Mouse (Mus musculus) embryonic fibroblast, embryonic 13.5 days (primary cell): ENCODE measurements around the gene Shank1. TPM values are rescaled to one million over a fixed set of nuclear protein-coding genes. Genes with fewer than 3 reads are reported as not detected.
A peak's percentile ranks its signal among the peaks of the same experiment; 100 is the strongest.

Source experiments
- H3K27ac ChIP-seq: 2 replicates; pipeline ENCODE4 v1.5.1; 2012; ENCODE audit warnings: low read length, control low read depth, inconsistent platforms; ENCODE audit not compliant: insufficient read depth
- H3K4me1 ChIP-seq: 2 replicates; pipeline ENCODE4 v1.6.1; 2011; ENCODE audit warnings: low read length; ENCODE audit not compliant: control insufficient read depth, insufficient read depth
- H3K4me3 ChIP-seq: 2 replicates; pipeline ENCODE4 v1.5.1; 2011; ENCODE audit warnings: mild to moderate bottlenecking, control low read depth, low read length; ENCODE audit not compliant: insufficient read depth
- CTCF ChIP-seq: IDR thresholded peaks from 2 replicates; pipeline ENCODE4 v1.5.1; 2011; ENCODE audit warnings: mild to moderate bottlenecking, control low read depth, low read length, moderate library complexity, borderline replicate concordance; ENCODE audit not compliant: insufficient read depth
- POLR2A ChIP-seq: IDR thresholded peaks from 2 replicates; pipeline ENCODE4 v1.6.1; 2011; ENCODE audit warnings: low read depth, mild to moderate bottlenecking, control low read depth, low read length, moderate library complexity
- polyA plus RNA-seq: library from polyadenylated mRNA; stranded (reverse); fragments of >200 nt; gene quantifications from 2 replicates; pipeline ENCODE4 v1.2.4, GENCODE M21; 2011; ENCODE audit warnings: low read depth; ENCODE audit not compliant: missing spikeins, insufficient read length

Gene Shank1
- polyA plus RNA-seq, 1 experiment = 2.6 TPM

DNA sequence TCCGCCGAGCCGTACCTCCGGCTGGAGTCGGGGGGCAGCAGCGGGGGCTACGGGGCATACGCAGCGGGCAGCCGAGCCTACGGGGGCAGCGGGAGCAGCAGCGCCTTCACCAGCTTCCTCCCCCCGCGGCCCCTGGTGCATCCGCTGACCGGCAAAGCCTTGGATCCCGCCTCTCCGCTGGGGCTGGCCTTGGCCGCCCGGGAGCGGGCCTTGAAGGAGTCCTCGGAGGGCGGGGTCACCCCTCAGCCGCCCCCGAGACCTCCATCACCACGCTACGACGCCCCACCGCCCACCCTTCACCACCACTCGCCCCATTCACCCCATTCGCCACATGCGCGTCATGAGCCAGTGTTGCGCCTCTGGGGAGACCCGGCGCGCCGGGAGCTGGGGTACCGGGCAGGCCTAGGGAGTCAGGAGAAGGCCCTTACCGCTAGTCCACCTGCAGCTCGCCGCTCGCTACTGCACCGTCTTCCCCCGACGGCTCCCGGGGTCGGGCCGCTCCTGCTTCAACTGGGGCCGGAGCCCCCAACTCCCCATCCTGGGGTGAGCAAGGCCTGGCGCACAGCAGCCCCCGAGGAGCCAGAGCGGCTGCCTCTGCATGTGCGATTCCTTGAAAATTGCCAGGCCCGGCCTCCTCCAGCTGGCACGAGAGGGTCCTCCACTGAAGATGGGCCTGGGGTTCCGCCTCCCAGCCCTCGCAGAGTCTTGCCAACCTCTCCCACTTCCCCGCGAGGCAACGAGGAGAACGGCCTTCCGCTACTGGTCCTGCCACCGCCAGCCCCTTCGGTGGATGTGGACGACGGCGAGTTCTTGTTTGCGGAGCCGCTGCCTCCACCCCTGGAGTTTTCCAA is 42.9 kb downstream of the Shank1 start:
- Histone ChIP-seq H3K4me1 (peaks cover 2% of the 10 kb centered on the region; the same call in 1 of the 2 replicates), H3K4me3 (no peak overlapping the region), H3K27ac (no peak overlapping the region)
- TF ChIP-seq CTCF (no peak), POLR2A (no peak)

DNA sequence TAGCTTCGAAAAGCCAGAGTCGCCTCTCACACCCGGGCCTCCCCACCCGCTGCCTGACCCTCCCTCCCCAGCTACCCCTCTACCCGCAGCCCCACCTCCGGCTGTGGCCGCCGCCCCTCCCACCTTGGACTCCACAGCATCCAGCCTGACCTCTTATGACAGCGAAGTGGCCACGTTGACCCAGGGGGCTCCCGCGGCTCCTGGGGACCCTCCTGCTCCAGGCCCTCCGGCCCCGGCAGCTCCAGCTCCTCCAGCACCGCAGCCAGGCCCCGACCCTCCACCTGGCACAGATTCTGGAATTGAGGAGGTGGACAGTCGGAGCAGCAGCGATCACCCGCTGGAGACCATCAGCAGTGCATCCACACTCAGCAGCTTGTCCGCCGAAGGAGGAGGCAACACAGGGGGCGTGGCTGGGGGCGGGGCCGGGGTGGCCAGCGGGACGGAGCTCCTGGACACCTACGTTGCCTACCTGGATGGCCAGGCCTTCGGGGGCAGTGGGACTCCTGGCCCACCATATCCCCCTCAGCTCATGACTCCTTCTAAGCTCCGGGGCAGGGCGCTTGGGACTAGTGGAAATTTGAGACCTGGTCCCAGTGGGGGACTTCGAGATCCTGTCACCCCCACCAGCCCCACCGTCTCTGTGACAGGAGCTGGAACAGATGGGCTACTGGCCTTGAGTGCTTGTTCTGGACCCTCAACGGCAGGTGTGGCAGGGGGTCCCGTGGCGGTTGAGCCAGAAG is 43.7 kb downstream of the Shank1 start:
- Histone ChIP-seq H3K4me3 (no peak overlapping the region), H3K27ac (no peak overlapping the region), H3K4me1 (peaks cover 2% of the 10 kb centered on the region; the same call in 1 of the 2 replicates)
- TF ChIP-seq CTCF = no peak

DNA sequence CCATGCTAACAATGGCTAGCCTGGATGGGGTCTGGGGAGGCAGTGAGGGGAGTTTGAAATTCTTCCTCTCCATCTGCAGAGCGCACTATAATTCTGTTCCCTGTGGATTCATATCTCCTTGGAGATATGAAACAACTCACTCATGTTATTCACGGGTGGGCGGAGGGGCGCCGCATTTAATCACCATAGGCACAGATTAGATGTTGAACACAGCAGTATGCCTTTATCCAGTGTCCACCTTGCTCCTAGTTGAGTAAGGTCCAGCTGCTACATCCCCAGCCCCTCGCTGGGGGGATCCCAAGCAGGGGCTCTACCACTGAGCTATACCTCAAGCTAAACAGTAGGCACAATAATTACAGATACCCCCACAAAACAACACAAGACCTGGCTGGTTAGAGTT is 45.4 kb downstream of the Shank1 start:
- Histone ChIP-seq H3K4me1 (peaks cover 2% of the 10 kb centered on the region; the same call in 1 of the 2 replicates), H3K27ac (no peak overlapping the region), H3K4me3 (no peak overlapping the region)
- TF ChIP-seq POLR2A (no peak), CTCF (no peak)

DNA sequence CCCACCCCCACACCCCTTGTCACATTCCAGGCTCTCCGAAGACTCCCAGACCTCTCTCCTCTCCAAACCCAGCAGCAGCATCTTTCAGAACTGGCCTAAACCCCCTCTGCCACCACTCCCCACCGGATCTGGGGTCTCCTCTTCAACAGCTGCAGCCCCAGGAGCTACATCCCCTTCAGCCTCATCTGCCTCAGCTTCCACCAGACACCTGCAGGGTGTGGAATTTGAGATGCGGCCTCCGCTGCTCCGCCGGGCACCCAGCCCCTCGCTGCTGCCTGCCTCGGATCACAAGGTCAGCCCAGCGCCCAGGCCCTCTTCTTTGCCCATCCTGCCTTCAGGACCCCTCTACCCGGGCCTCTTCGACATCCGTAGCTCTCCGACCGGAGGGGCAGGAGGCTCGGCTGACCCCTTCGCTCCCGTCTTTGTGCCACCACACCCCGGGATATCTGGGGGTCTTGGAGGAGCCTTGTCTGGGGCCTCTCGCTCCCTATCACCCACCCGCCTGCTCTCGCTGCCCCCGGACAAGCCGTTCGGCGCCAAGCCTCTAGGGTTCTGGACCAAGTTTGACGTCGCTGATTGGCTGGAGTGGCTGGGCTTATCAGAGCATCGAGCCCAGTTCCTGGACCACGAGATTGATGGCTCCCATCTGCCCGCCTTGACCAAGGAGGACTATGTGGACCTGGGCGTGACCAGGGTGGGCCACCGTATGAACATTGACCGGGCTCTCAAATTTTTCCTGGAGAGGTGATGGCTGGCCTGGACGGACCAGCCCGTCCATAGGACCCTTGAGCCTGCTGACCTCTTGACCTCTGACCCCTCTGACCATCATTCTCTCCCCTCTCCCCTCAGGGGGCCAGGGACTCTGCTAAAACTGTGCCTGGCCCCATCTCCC is 46.8 kb downstream of the Shank1 start:
- Histone ChIP-seq H3K4me3 (no peak overlapping the region), H3K27ac (no peak overlapping the region), H3K4me1 (peaks cover 2% of the 10 kb centered on the region; the same call in 1 of the 2 replicates)
- TF ChIP-seq POLR2A (no peak), CTCF (no peak)

DNA sequence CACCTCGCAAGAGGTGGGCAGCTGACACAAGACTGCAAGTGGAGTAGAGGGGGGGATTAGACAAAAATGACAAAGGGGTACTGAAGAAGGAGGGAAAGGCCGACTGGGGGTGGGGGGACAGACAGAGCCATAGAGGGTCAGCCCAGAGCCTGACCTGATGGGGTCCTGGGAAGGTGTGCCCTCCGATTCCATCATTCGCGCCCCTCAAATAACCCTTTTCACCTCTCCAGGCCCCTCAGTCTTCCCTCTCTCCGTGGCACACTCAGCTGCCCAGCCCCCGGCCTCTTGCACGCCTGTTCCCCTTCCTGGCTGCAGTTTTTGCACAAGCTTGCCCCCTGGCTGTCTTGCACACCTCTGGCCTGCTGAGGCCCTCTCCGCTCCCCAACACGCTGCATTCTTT is 47.5 kb downstream of the Shank1 start:
- TF ChIP-seq CTCF (no peak), POLR2A (no peak)
- H3K27ac ChIP-seq = no peak overlapping the region
- no peak overlapping the region for H3K4me3 ChIP-seq
- peaks cover 2% of the 10 kb centered on the region; the same call in 1 of the 2 replicates for H3K4me1 ChIP-seq

DNA sequence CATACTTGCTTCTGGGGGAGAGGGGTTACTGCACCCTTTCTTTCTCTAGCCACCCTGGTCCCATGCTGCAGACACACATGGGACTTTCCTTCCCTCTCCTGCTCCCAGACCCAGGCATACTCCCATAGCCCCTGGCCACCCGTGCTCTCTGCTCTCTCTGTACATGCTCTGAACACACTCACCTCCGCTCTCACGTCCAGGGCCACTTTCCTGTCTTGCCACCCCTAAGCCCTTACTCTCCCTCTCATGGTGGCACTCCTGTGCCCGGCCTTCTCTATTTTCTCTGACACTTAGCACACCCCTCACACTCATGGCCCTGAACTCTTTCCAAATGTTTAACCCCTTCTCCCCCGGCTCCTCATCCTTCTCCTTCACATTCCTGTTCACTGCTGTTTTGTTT is 48.0 kb downstream of the Shank1 start:
- TF ChIP-seq POLR2A (no peak), CTCF (no peak)
- no peak overlapping the region for H3K4me3 ChIP-seq
- H3K4me1 ChIP-seq = peaks cover 2% of the 10 kb centered on the region; the same call in 1 of the 2 replicates
- H3K27ac ChIP-seq = no peak overlapping the region

DNA sequence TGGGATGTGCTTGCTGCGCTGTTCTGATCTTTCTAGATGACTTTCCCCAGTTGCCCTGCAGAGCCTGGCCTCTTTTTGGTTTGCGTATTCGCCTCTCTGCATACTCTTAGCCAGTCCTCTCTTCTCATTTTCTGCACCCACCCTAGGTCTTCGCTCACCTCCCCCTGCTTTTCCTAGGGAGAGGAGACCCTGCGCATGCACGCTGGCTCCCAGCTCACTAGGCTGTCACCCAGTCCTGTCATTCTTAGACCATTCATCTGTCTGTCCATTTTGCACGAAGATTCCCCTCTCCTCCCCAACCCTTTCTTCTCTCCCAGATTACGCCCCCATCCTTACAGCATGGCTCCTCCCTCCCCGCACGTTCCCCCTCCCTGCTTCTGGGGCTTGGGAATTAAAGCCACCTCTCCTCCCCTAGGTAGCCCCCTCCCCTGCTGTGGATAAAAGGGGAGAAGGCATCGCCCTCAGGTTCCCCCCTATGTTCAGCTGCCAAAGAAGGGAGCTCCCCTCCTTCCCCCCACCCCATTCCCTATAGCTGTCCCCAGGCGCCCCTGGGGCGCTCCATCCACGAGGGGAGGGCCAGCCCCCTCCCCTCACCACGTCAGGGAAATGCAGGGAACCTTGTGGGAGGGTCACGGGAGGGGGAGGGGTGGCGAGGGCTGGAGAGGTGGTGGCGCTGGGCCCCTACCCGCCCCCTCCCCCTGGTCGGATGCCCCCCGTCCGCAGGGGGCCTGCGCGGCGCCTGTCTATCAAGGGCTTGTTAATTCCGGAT is 49.0 kb downstream of the Shank1 start:
- H3K4me1 ChIP-seq = peaks cover 2% of the 10 kb centered on the region; the same call in 1 of the 2 replicates
- TF ChIP-seq POLR2A = no peak
- TF ChIP-seq CTCF = no peak
- H3K4me3 ChIP-seq = no peak overlapping the region
- no peak overlapping the region for H3K27ac ChIP-seq

DNA sequence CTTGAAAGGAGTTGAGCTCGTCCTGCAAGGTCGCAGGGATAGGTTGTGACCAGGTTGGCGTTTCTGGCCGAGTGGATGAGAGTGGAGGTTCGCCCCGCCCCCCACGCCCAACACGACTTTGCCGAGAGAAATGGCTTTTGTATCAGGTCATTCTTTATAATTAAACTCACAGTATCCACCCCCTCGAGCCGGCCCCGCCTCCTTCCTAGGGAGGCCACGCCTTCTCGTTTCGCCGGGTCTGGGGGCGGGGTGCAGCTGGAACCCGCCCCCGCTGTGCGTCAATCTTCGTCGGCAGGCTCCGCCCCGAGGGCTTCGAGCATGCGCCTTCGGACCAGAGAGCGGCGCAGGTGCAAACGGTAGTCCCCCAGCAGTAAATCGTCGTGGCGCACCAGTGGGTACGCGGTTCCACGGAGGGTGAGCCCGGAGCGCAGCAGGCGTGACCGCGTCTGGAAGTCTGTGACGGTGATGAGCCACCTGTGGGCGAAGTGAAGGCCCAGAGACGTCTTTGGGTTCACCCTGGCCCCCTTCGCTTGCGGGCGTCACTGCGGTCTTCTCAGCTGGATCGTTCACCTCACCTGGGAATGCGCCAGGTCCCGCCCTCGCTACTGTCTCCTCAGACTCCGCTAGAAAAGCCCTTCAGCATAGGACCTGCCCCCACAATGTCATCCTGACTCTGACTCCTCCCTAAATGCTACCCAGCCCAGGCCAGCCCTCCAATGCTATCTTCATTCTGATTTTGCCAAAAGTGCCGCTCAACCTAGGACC is 50.0 kb downstream of the Shank1 start:
- peak overlapping the region; percentile 43 for H3K4me3 ChIP-seq
- TF ChIP-seq POLR2A = peak; percentile 63
- TF ChIP-seq CTCF = no peak
- peaks cover 2% of the 10 kb centered on the region; the same call in 1 of the 2 replicates for H3K4me1 ChIP-seq
- H3K27ac ChIP-seq = no peak overlapping the region
